Mouse (Mus musculus) forebrain, embryonic 13.5 days (tissue): ENCODE results near the gene Tubgcp3. TPM values are rescaled to one million over a fixed set of nuclear protein-coding genes. Genes with fewer than 3 reads are reported as not detected.

Experiments used
- ATAC-seq: fragments of 200-750 bp; cut with Nextera tagmentation; 2 replicates; pipeline ENCODE4 v1.8.0; 2017
- H3K27ac ChIP-seq: fragments of 300-500 bp; sonication (generic); 2 replicates; pipeline ENCODE4 v1.5.1; 2015; ENCODE audit warnings: inconsistent platforms, mild to moderate bottlenecking, moderate library complexity
- H3K27me3 ChIP-seq: fragments of 300-500 bp; sonication (generic); 2 replicates; pipeline ENCODE4 v1.6.1; 2015; ENCODE audit warnings: mild to moderate bottlenecking, inconsistent platforms
- H3K36me3 ChIP-seq: fragments of 300-500 bp; sonication (generic); 2 replicates; pipeline ENCODE4 v1.6.1; 2015; ENCODE audit warnings: mild to moderate bottlenecking, inconsistent platforms; ENCODE audit not compliant: poor library complexity, severe bottlenecking
- H3K4me1 ChIP-seq: fragments of 300-500 bp; sonication (generic); 2 replicates; pipeline ENCODE4 v1.6.1; 2015; ENCODE audit warnings: inconsistent platforms
- H3K4me2 ChIP-seq: fragments of 300-500 bp; sonication (generic); 2 replicates; pipeline ENCODE4 v1.6.1; 2015; ENCODE audit warnings: inconsistent platforms, mild to moderate bottlenecking, moderate library complexity
- H3K4me3 ChIP-seq: fragments of 300-500 bp; sonication (generic); 2 replicates; pipeline ENCODE4 v1.5.1; 2015; ENCODE audit warnings: mild to moderate bottlenecking, inconsistent platforms
- H3K9ac ChIP-seq: fragments of 300-500 bp; sonication (generic); 2 replicates; pipeline ENCODE4 v1.6.1; 2015; ENCODE audit warnings: mild to moderate bottlenecking, inconsistent platforms
- H3K9me3 ChIP-seq: fragments of 300-500 bp; sonication (generic); replicated peaks from 2 replicates; pipeline ENCODE4 v1.6.1; 2016; ENCODE audit warnings: inconsistent platforms
- WGBS: fragments of 180-500 bp; shearing (Covaris S2); methylation state at CpG from one replicate; pipeline ENCODE4 v1.1.7; 2015; 5-methylcytosine and 5-hydroxymethylcytosine counted together
- polyA plus RNA-seq: library from polyadenylated mRNA; unstranded; fragments of >200 nt; fragmentation: Nextera tagmentation; extraction: Ambion mirVana; gene quantifications from 2 replicates; pipeline ENCODE4 v1.2.1, GENCODE M21; 2015

The Tubgcp3 gene
- polyA plus RNA-seq, result 44.2 and 52.9 TPM in 2 replicates

DNA sequence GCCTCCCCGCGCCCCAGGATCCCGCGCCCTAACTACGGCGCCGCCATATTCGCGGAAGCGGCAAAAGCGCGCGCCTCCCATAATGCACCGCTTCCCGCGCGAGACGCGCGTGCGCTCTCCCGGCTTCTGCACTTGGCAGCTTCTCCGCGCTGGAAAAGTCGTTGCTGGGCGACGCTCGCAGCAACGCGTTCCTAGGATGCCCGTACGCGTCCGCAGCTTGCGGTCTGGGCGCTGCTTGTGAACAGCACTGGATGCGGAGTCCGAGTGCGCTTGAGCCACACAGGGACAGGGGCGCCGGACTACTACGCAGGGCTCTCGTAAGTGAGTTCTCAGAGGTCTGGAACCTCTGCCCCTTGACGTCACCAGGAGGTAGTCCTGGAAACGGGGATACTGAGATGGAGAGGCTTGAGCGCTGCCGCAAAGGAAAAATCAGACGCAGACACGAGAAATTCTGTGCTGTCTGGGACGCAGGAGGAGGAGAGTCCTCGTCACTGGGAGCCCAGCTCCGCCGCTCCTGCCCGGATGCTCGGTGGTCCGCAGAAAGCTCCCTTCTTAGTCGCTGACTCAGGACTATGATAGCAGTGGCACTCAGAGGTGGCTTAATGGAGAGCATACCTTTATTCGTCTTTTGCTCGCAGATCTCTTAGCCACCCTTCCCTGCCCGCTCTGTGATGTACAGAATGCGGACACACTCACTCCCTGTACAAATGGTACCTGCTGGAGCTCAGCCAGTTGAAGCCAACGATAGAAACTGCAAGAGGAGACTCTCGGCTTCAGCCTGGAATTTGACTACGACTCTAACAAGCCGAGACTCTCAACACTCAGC is at the start of gene Tubgcp3:
Gene Tubgcp3, minus strand, starts transcription at position 193 of the 826 bp plus-strand sequence.
- WGBS, result under 1% methylated on average over 65 of the region's 65 CpGs
- Histone ChIP-seq H3K4me2 (peak within 1 kb of the TSS; percentile 67), H3K36me3 (0 out of 2 replicates have a peak, but pooled peaks cover 6% of the 10 kb centered on the region), H3K27me3 (no peaks in the 10 kb centered on the region), H3K4me3 (peak within 1 kb of the TSS; percentile 89), H3K27ac (peak within 1 kb of the TSS; percentile 85), H3K4me1 (peaks cover 27% of the 10 kb centered on the region), H3K9me3 (no peaks in the 10 kb centered on the region), H3K9ac (peak within 1 kb of the TSS; percentile 92)
- peak; percentile 96 for ATAC-seq

DNA sequence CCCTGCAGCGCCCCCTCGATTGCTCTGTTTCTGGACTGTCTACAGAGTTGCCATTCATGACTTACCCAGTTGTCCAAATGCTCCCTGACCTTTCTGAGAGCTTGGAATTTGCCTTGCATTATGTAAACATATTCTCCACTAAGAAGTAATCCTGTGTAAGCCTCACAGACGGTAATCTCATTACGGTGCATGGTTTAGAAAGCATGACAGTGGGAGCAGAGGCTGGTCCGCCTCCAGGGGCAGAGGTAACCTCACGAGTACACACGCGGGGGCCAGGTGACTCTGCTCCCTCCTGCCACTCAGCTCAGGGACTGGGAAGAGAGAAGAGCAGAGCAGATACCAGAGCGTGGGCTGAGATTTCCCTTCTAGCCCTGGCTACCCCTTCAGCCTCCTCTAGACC is 47.0 kb upstream of the Tubgcp3 start:
- Histone ChIP-seq H3K4me3 (no peak overlapping the region), H3K9ac (no peak overlapping the region), H3K36me3 (no peaks in the 10 kb centered on the region), H3K9me3 (no peaks in the 10 kb centered on the region), H3K4me1 (peaks cover 13% of the 10 kb centered on the region; the same call in 1 of the 2 replicates), H3K27ac (no peak overlapping the region), H3K4me2 (no peak overlapping the region), H3K27me3 (no peaks in the 10 kb centered on the region)
- 69% methylated on average over 9 of the region's 9 CpGs for WGBS
- ATAC-seq, result no peak

DNA sequence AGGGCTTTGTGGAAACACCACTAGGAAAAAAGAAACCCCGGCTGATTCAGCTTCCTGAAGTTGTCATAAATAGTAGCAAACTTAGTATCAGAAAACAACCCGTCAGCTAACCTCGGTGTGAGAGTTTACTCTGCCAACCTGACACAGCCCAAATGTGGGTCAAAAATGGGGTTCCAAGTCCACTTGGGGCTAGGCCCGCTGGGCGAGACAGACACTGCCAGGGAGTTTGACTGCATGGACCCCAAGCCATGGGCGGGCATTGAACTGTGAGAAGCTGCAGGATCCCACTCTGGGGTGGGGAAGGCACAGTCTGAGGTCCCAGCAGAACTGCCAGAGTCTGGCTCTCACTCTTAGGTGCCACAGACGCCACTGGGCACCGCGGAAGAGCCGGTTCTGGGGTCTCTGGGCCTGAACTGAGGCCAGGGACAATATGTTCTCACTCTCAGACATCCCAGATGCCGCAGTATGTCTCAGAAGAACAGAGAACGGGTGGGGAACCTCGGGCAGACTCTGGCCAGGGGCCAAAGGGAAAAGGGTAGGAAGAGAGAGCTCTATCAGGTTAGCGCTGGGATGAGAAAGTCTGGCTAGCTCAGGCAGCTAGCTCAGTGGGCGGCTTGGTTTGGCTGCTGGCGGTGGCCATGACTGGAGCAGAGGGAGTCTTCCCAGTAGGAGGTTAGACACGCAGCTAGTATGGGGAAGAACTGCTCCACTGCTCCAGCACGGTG is 44.0 kb upstream of the Tubgcp3 start:
- H3K4me1 ChIP-seq, result peaks cover 8% of the 10 kb centered on the region; the same call in 1 of the 2 replicates
- H3K27me3 ChIP-seq, result no peaks in the 10 kb centered on the region
- H3K4me2 ChIP-seq, result no peak overlapping the region
- H3K4me3 ChIP-seq, result no peak overlapping the region
- H3K36me3 ChIP-seq, result no peaks in the 10 kb centered on the region
- no peak for ATAC-seq
- H3K9me3 ChIP-seq, result no peaks in the 10 kb centered on the region
- WGBS, result 84% methylated on average over 18 of the region's 18 CpGs
- no peak overlapping the region for H3K27ac ChIP-seq
- no peak overlapping the region for H3K9ac ChIP-seq

DNA sequence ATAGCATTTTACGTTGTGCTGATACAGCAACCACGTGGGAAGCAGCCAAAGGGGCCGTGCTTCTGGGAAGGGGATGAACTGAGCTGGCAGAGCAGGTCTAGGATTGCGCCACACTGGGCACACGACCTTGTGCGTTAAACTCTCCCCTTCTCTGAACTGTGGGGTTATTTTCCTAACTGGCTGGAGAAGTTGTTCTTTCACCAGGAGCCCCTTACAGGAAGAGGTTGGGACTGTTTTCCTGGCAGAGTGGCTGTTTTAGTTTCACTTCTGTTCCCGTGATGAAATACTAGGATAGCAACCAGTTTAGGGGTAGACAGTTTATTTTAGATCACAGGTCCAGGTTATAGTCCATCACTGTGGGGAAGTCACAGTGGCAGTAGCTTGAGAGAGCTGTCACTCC is 39.6 kb upstream of the Tubgcp3 start:
- no peaks in the 10 kb centered on the region for H3K27me3 ChIP-seq
- no peak overlapping the region for H3K4me2 ChIP-seq
- H3K36me3 ChIP-seq, result no peaks in the 10 kb centered on the region
- H3K4me1 ChIP-seq, result no peaks in the 10 kb centered on the region
- WGBS, result 81% methylated on average over 7 of the region's 7 CpGs
- H3K9me3 ChIP-seq, result no peaks in the 10 kb centered on the region
- no peak for ATAC-seq
- H3K4me3 ChIP-seq, result no peak overlapping the region
- no peak overlapping the region for H3K27ac ChIP-seq
- no peak overlapping the region for H3K9ac ChIP-seq

DNA sequence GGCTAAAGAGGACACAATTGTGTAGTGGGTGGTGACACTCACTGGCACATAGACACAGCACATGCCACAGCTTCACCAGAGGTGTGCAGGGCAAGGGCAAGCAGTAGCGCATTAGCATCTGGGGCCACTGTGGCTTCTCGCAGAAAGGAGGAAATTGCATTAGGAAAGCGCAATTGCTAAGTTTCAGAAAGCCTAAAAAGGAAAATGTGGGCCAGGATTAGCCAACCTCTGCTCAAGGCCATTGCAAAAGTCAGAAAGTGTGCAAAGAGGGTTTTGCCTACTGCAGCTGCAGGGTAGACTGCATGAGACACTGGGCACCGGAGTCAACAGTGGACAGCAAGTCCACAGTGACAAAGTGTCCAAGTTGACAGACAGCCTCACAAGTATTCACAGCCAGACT is 31.5 kb upstream of the Tubgcp3 start:
- Histone ChIP-seq H3K4me2 (no peak overlapping the region), H3K4me1 (no peaks in the 10 kb centered on the region), H3K27me3 (no peaks in the 10 kb centered on the region), H3K36me3 (no peaks in the 10 kb centered on the region), H3K9me3 (no peaks in the 10 kb centered on the region), H3K9ac (no peak overlapping the region), H3K27ac (no peak overlapping the region), H3K4me3 (no peak overlapping the region)
- WGBS, result 89% methylated on average over 4 of the region's 4 CpGs
- ATAC-seq, result no peak

DNA sequence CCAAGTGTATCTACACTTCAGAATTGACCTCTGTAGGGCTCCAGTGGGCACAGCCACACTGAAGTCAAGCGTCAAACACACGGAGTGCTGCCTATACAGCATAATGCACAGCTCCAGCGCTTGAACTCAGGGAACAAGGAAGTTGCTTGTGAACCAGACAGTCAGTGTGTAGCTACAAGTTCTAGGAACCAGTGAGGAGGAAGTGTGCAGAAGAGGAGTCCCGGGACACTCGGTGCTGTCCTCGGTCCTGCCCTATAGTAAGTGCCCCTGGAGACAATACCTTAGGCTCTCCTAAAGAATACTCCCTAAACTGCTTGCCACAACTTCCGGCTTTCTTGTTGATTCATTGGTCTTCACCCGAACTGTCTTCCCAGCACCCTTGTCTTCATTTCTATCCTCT is 30.2 kb upstream of the Tubgcp3 start:
- Histone ChIP-seq H3K9me3 (no peaks in the 10 kb centered on the region), H3K36me3 (no peaks in the 10 kb centered on the region), H3K27ac (no peak overlapping the region), H3K9ac (no peak overlapping the region), H3K4me1 (no peaks in the 10 kb centered on the region), H3K27me3 (no peaks in the 10 kb centered on the region), H3K4me3 (no peak overlapping the region), H3K4me2 (no peak overlapping the region)
- WGBS, result 67% methylated on average over 8 of the region's 8 CpGs
- no peak for ATAC-seq

DNA sequence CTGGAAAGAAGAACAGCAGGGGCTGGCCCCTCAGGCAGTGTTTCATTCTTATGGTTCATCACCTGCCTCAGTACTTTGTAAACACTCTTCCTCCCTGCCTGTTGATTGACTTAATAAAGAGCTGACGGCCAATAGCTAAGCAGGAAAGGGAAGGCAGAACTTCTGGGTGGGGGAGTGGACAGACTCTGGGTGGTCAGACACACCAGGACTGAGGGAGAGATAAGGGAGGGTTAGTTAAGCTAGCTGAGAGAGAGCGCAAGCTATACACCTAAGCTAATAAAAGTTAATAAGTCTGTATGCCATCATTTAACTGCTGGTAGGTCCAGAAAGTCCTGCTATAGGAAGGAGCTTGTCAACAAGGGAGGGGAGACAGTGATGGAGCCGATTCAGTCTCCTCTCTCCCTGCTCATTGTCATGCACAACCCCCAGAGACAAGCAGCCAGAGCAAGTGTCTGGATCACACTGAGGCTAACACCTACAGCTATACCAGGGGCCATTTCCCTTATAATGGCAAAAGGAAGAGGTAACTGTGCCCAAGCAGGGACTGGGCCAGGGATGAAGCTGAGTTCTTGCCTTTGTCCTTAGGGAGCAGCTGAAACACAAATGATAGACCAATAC is 26.7 kb upstream of the Tubgcp3 start:
- ATAC-seq, result no peak
- Histone ChIP-seq H3K27me3 (no peaks in the 10 kb centered on the region), H3K4me3 (no peak overlapping the region), H3K9ac (no peak overlapping the region), H3K4me1 (no peaks in the 10 kb centered on the region), H3K9me3 (no peaks in the 10 kb centered on the region), H3K36me3 (no peaks in the 10 kb centered on the region), H3K4me2 (no peak overlapping the region), H3K27ac (no peak overlapping the region)
- WGBS, result 56% methylated on average over 3 of the region's 3 CpGs

DNA sequence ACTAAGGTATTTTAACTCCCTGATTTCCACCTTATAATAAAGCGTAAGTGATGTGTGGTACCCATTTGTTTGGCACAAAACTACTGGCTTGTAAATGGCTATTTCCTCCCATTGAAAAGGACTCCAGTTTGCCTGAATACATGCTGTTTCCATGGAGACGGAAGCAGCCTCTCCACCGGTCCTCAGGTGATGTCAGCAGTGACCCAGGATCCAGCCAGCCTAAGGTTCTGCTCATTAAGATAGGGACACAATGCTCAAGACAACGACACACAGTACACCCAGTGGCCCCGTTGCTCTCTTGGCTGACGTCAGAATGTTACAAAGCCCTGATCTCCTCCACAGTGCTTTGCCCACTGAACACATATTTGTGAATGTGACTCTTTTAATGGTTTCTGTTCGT is 16.8 kb upstream of the Tubgcp3 start:
- ATAC-seq, result 0 out of 2 replicates have a peak, but pooled peaks have one; percentile 30
- no peaks in the 10 kb centered on the region for H3K9me3 ChIP-seq
- no peaks in the 10 kb centered on the region for H3K36me3 ChIP-seq
- H3K27ac ChIP-seq, result no peak overlapping the region
- H3K4me2 ChIP-seq, result no peak overlapping the region
- no peaks in the 10 kb centered on the region for H3K27me3 ChIP-seq
- no peak overlapping the region for H3K4me3 ChIP-seq
- WGBS, result 34% methylated on average over 7 of the region's 7 CpGs
- H3K4me1 ChIP-seq, result peaks cover 15% of the 10 kb centered on the region; the same call in 1 of the 2 replicates
- H3K9ac ChIP-seq, result no peak overlapping the region

DNA sequence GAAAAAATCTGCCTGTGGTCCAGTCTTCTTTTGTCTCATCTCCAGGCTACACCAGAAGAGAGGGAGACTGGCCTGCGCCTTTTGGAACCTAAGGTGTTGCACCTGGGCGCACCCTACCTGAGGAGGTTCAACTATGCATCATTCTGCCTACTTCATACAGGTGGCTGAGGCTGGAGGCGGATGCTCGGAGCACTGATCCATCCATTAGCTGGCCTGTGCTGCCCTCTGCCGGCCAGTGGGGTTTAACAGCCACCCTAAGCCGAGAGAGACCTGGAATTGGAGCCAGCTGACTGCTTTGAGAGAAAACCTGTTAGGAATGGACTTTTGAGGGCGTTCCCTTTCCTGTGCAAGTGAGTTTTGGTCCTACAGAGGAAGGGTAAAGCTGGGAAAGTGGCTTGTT is 5.5 kb upstream of the Tubgcp3 start:
- H3K9ac ChIP-seq, result no peak overlapping the region
- no peak overlapping the region for H3K4me3 ChIP-seq
- H3K36me3 ChIP-seq, result no peaks in the 10 kb centered on the region
- no peaks in the 10 kb centered on the region for H3K27me3 ChIP-seq
- WGBS, result 4% methylated on average over 7 of the region's 7 CpGs
- peaks cover 9% of the 10 kb centered on the region for H3K4me1 ChIP-seq
- ATAC-seq, result peak; percentile 89
- no peak overlapping the region for H3K4me2 ChIP-seq
- no peaks in the 10 kb centered on the region for H3K9me3 ChIP-seq
- no peak overlapping the region for H3K27ac ChIP-seq

DNA sequence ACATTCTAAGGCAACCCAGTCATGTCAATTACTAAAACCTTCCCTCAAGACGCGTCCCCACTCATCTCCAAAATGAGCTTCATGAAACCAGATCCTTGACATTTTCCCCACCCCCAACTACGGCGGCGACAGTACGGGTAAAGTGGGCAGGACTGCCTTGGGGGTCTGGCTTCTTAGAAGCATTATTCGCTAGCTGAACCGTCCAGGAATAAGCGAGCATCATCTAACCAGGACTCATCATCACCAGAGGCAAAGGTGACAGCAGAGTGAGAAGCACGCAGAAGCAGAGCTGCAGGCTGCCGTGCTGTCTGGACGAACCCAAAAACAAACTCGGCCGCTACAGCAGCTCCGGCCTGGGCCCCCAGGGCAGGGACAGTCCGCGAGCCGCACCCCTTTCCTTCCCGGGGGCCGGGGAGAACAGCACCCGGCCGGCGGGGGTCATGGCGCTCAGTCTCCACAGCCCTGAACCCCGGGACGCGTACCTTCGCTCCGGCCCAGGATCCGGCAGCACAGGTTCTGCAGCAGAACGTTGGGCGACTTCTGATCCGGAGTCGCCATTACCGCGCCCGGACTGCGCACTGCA is 484 bp downstream of the Tubgcp3 start:
- Histone ChIP-seq H3K4me1 (peaks cover 25% of the 10 kb centered on the region), H3K27me3 (no peaks in the 10 kb centered on the region), H3K4me3 (peak overlapping the region; percentile 89), H3K27ac (peak overlapping the region; percentile 67; the same call in 1 of the 2 replicates), H3K9me3 (no peaks in the 10 kb centered on the region), H3K4me2 (peak overlapping the region; percentile 67), H3K36me3 (0 out of 2 replicates have a peak, but pooled peaks cover 6% of the 10 kb centered on the region), H3K9ac (peak overlapping the region; percentile 92)
- ATAC-seq, result no peak; the same call in 1 of the 2 replicates
- under 1% methylated on average over 38 of the region's 38 CpGs for WGBS

DNA sequence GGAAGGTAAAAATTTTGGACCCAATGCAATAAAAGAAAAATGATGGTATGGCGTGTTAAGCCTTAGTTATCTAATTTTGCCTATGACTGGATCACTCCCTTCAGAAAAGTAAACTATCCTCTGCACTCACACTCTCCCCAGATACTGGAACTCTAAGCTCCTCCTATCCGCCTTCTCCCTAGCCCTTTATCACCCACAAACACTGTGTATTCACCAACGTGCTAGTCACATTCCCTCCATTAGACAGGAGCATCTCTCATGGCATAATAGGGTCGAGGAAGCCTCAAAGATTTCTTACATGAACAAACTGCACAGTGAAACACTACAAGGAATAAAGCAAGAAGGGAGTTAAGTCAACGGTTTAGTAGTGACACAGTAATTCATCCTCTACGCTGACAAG is 1.1 kb downstream of the Tubgcp3 start:
- no peak for ATAC-seq
- Histone ChIP-seq H3K4me3 (peak overlapping the region; percentile 89), H3K9me3 (no peaks in the 10 kb centered on the region), H3K4me2 (peak overlapping the region; percentile 67), H3K36me3 (0 out of 2 replicates have a peak, but pooled peaks cover 6% of the 10 kb centered on the region), H3K27me3 (no peaks in the 10 kb centered on the region), H3K4me1 (peaks cover 25% of the 10 kb centered on the region), H3K27ac (no peak overlapping the region), H3K9ac (peak overlapping the region; percentile 92)
- WGBS, result 32% methylated on average over 6 of the region's 6 CpGs
